Mouse (Mus musculus) brain, adult 2 months (tissue): ENCODE results near the gene Pibf1.

ENCODE experiments used
- DNase-seq: peaks from one replicate; pipeline ENCODE4 v3.0.0; 2011; ENCODE audit warnings: low read depth, low spot score

Pibf1 gene

GRCm38 (mm10) chr14:99140036-99140435 is 40.8 kb downstream of the Pibf1 start:
- DNase-seq, result peak; percentile 61

- DNase-seq, result peak; percentile 91
Observed at GRCm38 (mm10) chr14:99141786-99142633, 42.8 kb downstream of the Pibf1 start.

- no peak for DNase-seq
Observed at GRCm38 (mm10) chr14:99146841-99147240, 47.6 kb downstream of the Pibf1 start.

GRCm38 (mm10) chr14:99152683-99153082 is 53.5 kb downstream of the Pibf1 start:
- no peak for DNase-seq

GRCm38 (mm10) chr14:99159940-99160339 is 60.7 kb downstream of the Pibf1 start:
- no peak for DNase-seq

- peak; percentile 67 for DNase-seq
Observed at GRCm38 (mm10) chr14:99163051-99163450, 63.8 kb downstream of the Pibf1 start.

GRCm38 (mm10) chr14:99174138-99174745 is 75.0 kb downstream of the Pibf1 start:
- DNase-seq, result no peak

- no peak for DNase-seq
Observed at GRCm38 (mm10) chr14:99176559-99176958, 77.3 kb downstream of the Pibf1 start.

GRCm38 (mm10) chr14:99190153-99190790 is 91.0 kb downstream of the Pibf1 start:
- peak; percentile 23 for DNase-seq

GRCm38 (mm10) chr14:99205865-99206264 is 106.6 kb downstream of the Pibf1 start:
- DNase-seq, result no peak

- no peak for DNase-seq
Observed at GRCm38 (mm10) chr14:99206591-99206990, 107.4 kb downstream of the Pibf1 start.

- peak; percentile 58 for DNase-seq
Observed at GRCm38 (mm10) chr14:99210431-99210830, 111.2 kb downstream of the Pibf1 start.

GRCm38 (mm10) chr14:99218396-99219012 is 119.3 kb downstream of the Pibf1 start:
- DNase-seq, result no peak

- peak; percentile 28 for DNase-seq
Observed at GRCm38 (mm10) chr14:99219757-99220171, 120.5 kb downstream of the Pibf1 start.

GRCm38 (mm10) chr14:99225929-99226328 is 126.7 kb downstream of the Pibf1 start:
- DNase-seq, result no peak

GRCm38 (mm10) chr14:99229071-99229780 is 130.0 kb downstream of the Pibf1 start:
- no peak for DNase-seq

- DNase-seq, result peak; percentile 14
Observed at GRCm38 (mm10) chr14:99233056-99233455, 133.8 kb downstream of the Pibf1 start.

GRCm38 (mm10) chr14:99237115-99237514 is 137.9 kb downstream of the Pibf1 start:
- no peak for DNase-seq

- no peak for DNase-seq
Observed at GRCm38 (mm10) chr14:99240563-99240962, 141.3 kb downstream of the Pibf1 start.

GRCm38 (mm10) chr14:99244508-99244907 is 145.3 kb downstream of the Pibf1 start:
- DNase-seq, result no peak

- DNase-seq, result no peak
Observed at GRCm38 (mm10) chr14:99262026-99262425, 162.8 kb downstream of the Pibf1 start.
